Mouse (Mus musculus) left cerebral cortex, adult 8-10 months (tissue): Measurements from ENCODE around the gene Gps2. TPM values are rescaled to one million over a fixed set of nuclear protein-coding genes. Genes with fewer than 3 reads are reported as not detected.
"Not testable (repeated sequence)": the region's sequence is repeated elsewhere in the genome, so short reads cannot be mapped to it uniquely, and the experiment has no call there.

Experiments
- DNase-seq, 2 experiments: peaks; one replicate each; pipeline ENCODE4 v3.0.0; 2022; ENCODE audit warnings: low spot score in 2 of 2
- total RNA-seq, 4 experiments: library from RNA; stranded (reverse); gene quantifications; 2 replicates each; pipeline ENCODE4 v1.2.4; 2022

Gene Gps2
- total RNA-seq, 4 experiments from 2014 or later = 27.1 to 37.6 (median 32.4) TPM

DNA sequence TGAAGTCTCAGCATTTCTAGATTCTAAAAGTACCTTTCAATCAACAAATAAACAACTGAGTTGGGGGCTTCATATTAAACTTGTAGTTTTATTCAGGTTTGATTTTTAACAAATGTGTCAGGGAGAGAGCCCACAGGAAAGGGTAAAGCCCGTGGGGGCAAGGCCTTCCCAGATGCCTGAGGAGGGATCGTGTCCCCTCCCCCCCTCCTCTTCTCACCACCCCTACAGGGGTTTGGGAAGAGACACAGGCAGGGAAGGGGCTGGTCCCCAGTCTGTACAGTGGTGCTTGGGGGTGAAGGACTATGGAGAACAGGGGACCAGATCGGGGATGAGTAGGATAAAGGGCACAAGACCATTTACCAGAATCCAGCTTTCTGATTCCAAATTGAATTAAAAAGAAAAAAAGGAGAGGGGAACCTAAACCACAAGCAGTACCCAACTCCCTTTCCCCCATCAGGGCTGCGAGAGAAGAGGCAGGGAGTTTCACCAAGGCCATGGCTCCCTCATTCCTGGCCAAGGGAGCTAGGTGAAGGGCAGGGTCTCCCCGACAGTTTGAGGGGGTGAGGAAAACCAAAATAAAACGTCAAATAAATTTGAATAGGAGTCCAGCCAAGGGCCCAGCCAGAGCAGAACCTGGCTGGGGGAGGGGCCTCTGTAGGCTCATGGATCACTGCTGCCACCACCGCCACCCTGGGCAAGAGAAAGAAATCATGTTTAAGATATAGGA is 3.1 kb downstream of the Gps2 start:
- DNase-seq = not testable (repeated sequence)

DNA sequence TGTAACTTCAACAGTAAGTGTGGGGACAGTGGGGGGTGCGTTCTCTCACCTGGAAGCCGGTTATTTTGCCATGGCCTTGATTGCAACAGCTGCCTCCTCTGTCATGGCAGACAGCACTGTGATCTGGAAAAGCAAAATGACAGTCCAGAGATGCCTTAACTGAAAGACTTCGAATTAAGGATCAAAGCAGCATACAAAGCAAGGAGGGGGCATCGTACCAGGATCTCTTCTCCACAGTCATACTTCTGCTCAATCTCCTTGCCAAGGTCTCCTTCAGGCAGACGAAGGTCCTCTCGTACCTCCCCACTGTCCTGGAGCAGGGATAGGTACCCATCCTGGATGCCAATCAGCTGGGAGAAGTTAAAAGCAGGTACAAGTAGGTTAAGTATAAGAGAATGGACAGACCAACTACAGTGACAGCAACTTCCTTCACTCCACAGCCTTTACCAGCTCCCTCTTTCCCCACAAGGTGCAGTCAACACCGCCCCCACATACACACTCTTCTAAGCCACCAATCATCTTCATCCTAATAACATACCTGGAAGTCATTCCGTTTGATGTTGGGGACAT is 3.8 kb downstream of the Gps2 start:
- no peak for DNase-seq

DNA sequence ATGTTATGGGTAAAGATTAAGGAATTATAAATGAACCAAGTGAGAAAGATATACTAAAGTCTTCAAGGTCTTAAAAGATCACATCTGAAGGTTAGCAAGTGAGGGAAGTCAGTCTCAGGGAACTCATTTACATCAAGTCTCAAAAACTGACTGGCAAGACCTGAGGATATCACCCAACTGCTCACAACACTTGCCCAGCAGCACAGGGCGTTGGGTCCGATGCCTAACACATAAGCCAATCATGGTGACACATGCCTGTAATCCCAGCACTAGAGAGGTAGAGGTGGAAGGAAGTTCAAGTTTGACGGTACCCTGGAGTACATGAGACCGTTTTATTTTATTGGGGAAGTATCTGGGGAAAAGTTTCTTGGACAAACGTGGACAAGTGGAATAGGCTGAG is 4.4 kb downstream of the Gps2 start:
- no peak for DNase-seq

DNA sequence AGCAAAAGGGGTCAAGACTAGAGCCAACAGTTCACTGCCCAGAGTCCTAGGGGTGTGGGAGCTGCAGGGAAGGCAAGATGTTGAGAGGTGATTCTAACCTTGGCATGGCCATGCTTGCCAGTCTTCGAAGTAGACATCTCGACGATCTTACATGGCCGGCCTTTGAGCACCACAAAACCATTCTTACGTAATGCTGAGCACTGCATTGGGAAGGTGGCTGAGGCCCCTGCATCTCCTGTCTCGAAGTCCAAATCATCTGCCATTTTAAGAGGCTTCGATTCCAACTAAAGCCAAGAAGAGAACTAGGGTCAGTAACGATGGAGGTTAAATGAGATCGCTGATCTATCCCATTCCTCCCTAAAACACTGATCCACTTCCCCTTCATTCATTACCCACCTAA is 5.4 kb downstream of the Gps2 start:
- no peak for DNase-seq

DNA sequence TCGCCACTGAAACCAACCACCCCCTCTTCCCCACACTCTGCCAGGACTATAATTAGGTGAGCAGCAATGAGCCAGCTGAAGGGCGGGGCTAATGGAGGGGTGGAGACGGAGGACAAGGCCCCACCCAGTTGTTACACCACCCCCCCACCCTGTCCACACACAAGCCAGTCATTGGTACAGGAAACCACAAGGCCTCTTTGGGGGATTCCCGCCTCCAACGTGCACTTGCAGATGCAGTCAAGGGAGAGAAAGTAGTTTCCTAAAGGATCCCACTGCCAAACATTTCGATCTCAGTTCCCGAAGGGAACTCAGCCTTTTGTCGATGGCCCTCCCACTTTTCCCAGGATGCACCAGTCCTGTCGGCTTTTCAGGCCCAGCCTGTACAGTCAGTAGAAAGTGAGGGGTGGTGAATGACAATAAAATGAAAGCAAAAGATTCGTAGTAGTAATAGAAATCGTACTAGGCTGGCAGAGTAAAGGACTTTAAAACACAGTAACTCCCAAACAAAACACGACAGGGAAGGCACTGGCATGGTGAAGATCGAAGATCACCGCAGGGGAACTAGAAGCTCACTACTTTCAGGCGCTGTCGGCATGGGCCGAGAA is 6.1 kb downstream of the Gps2 start:
- no peak for DNase-seq

DNA sequence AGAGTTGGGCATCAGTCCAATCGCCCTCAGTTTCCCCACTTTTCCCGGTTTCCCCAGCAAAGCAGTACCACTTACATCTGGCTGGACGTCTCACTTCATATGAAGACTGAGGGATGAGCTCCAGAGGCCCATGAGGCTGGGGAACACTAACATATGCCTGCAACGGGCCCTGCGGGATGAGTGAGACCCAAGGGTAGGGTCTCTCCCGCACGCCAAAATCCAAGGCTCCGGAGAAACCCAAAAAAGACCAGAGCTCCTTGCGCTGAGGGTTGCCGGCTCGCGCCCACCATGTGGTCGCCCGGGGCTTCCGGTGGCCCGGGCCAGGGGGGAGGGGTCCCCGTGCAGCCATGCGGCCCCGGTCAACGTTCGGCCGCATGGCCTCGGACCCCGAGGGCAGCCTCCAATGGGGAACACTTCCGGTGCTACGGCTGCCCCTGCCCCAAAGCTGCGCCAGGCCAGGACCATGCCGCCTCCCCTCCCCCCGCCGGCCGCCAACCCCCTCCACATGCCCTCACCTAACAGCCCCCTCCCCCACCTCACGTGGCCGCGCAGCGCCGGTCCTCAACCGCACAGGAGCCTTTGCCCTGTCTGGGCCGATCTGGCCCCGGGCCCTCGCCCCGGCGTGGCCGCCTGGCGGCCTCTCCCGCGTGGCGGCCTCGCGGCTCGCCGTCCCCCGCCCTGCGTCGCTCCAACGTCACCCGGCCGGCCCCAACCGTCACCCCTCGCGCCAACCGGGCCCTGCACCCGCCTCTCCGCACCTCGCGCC is 6.8 kb downstream of the Gps2 start:
- peak in 1 of 2 experiments; percentile 44 for DNase-seq

DNA sequence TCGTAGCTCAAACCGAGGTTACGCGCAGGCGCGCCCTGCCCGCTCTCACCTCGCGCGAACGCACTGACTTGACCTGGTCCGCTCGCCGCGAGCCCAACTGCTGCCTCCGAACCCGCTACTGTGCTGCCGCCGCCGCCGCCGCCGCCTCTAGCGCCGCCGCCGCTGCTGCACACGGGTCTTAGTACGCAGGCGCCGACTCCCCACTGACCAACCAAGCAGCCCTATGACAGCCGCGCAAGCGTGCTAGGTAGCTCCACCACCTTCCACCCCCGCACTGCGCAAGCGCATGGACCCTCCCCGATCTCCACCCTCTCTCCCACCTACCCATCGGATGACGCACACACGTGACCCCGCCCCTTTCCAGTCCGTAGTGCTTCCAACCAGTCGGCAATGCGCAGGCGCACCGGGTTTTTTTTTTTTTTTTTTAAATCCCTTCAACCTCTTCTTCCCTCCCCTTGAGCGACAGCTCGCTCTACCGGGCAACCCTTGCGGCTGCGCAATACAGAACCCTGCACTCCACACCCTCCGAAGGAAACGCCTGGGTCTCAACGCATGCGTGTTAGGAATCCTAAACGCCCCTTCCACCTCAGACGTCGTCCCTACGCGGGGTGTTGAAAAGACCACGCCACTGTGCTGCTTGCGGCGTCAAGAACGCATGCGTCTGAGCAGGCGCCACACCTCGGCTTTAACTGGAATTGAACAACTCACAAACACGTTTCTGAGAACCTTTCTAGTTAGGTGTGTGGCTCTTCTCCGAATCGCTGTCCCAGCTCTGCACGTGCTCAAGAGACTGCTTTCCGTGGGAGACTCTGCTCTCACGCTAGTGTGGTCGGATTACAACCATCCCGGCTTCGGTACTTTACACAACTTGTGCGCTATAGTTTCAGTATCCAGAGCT is 7.7 kb downstream of the Gps2 start, which contains the start of gene Eif5a:
TSS of gene Eif5a (minus strand) at position 845 of the 898 bp plus-strand sequence.
- DNase-seq = peak; percentile 99 to 100

DNA sequence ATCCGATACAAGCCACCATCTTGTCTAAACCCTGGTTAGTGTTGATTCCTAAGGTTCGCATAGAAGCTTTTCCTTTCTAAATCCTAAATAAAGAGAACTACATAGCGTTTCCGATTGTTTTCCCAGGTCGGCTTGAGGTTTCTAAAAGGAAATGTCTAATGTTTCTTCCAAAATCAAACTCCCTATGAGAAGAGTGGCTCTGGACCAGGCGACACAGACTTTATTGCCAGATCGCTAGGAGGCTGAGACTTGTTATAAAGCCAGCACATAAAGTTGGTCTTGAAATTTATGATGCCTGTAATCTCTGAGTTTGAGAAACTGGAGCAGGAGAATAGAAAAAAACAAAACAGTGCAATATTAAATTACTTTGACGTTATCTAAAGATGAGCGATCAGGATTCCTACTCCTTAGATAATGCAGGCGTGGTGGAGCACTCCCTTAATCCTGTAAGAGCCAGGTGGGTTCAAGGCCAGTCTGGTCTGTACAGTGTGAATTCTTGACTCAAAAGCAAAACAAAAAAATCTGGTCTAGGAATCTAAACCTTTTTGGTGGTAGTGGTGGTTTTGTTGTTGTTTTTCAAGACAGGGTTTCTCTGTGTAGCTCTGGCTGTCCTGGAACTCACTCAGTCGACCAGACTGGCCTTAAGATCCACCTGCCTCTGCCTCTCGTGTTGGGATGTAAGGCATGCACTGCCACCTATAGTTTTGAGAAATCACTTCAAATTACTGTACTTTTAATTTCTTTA is 8.5 kb downstream of the Gps2 start:
- DNase-seq = no peak

DNA sequence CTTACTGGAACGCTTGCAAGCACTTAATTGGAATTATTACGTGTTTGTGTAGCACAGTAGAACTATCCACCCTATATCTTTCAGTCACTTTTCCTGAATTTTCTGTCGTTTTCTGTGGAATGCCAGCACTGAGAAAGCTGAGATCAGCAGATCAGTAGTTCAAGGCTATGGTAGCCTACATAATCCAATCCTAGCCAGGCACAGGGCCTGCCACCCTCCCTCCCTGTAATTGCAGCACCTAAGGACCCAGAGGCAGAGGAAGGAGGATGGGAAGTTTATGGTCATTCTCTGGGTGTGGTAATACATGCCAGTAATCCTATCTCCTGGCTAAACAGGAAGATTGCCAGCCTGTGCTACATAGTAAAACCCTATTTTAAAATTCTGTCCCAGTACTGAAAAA is 9.1 kb downstream of the Gps2 start:
- DNase-seq = no peak

DNA sequence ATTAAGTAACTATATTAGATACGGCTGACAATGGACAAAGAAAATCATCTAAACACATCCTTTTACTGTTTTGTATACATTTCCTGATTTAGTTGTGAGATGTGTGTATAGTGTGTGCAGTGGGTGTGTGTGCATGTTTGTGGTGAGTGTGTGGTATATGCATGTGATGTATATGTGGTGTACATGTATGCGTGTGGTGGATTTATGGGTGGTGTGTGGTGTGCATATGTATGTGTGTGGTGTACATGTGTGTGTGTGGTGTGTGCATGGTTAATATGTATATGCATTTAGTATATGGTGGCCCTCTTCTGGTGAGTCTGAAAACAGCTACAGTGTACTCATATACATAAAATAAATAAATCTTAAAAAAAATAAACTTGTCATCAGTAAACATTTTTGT is 13.8 kb downstream of the Gps2 start:
- DNase-seq = no peak

DNA sequence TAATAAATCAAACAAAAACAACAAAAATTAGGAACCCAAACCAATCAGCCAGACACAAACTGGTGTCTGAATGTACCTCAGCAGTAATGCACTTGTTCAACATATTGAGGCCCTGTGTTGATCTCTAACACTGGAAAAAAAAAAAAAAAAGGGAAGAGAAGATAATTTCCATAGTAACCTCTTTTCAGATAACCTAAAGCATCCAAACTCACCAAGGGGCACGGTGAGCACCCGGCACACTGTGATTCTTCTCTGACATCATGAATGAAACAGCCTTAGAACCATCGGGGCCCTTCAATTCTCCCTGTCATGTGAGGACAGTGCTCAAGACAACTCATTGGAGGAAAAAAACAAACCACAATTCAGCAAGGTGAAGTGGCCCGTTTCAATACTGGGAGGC is 16.0 kb downstream of the Gps2 start:
- DNase-seq = no peak

DNA sequence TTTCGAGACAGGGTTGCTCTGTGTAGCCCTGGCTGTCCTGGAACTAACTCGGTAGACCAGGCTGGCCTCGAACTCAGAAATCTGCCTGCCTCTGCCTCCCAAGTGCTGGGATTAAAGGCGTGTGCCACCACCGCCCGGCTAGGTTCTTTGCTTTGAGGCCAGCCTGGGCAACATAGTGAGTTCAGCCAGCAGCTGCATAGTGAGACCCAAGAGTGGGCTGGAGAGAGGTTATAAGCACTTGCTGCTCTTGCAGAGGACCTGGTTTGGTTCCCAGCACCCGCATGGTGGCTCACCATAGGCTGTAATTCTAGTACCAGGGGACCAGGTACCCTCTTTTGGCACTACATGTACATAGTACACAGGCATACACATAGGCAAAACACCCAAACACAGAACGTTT is 16.5 kb downstream of the Gps2 start:
- DNase-seq = not testable (repeated sequence)

DNA sequence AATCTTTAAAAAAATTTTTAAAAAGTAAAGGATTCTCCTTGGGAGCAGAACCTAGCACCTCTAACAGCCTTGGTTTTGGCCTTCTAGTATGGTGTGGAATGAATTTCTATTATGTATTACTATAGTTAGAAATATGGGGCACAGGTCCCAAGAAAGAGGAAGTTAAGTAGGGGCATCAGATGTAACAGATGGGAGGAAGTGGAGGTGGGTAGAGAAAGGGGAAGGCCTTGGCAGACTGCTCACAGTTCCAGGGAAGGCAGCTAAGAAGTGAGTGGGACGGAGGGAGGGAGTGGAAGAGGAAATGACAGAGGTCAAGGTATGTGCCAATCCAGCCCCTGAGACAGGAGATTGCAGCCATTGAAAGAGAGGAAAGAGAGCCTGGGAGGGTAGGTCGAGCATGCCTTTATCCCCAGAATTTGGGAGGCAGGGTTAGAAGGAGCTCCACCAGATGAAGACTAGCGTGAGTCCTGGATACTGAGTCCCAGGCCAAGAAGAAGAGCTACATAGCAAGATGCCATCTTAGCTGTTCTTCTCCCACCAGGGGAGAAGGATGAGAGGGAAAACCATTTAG is 17.4 kb downstream of the Gps2 start:
- no peak for DNase-seq

DNA sequence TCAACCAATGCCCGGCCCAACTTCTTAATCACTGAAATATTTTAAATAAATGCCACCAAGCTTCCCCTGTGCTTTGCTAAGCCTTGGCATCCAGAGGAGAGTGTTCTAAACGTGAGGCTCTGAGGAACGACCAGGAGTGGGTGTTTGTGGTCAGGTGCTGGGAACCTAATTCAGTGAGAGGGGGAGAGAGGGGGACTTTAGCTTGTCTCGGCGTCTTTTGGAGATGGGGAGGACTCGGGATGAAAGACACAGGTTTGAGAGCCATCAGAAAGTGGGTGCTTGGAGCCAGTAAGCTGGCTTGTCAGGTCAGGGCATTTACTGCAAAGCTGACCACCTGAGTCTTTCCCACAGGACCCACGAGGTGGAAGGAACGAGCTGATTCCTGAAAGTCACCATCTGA is 18.1 kb downstream of the Gps2 start:
- no peak for DNase-seq

DNA sequence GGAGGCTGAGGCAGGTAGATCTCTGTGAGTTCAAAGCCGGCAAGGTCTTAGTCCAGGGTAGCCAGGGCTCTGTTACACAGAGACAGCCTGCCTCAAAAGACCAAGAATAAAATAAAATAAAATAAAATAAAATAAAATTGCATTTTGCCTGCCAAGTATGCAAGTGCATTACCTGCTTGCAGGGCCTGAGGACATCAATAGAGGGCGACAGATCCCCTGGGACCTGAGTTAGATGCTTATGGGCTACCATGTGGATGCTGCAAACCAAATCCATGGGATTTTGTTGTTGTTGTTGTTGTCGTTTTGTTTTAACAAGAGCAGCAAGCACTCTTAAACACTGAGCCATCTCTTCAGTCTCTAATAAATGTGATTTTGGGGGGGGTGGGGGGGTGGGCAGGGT is 18.6 kb downstream of the Gps2 start:
- DNase-seq = no peak

DNA sequence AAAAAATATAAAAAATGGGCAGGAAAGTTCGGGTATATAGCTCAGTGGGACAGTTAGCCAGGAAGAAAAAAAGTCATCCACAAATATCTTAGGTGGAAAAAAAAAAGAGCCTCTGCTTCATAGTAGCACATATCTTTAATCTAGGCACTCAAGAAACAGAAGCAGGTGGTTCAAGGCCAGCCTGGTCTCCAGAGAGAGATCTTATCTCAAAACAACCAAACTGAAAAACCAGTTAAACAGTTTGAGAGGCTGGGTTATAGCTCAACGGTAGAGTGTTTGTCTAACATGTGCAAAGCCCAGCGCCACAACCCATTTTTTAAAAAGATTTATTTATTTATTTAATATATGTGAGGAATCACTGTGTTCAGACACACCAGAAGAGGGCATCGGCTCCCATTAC is 19.4 kb downstream of the Gps2 start:
- no peak for DNase-seq

DNA sequence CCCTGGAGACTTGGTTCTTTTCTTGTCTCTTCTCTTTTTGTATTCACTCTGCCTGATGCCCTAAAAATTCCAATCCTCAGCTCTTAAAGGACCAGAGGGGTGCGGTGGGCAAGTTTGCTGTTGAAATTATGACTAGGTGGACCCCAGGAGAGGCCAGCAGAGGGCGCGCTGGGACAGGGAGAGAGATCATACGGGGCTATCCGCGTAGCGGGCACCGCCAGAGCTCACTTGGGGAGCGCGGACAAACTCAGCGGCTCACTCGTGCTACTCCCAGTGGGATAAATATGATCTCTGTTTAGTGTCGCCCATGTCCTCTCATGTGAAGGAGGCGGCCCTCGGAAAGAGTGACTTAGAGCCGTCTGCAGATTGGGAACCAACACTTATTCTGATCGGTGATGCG is 20.5 kb downstream of the Gps2 start:
- DNase-seq = peak in 1 of 2 experiments; percentile 90

DNA sequence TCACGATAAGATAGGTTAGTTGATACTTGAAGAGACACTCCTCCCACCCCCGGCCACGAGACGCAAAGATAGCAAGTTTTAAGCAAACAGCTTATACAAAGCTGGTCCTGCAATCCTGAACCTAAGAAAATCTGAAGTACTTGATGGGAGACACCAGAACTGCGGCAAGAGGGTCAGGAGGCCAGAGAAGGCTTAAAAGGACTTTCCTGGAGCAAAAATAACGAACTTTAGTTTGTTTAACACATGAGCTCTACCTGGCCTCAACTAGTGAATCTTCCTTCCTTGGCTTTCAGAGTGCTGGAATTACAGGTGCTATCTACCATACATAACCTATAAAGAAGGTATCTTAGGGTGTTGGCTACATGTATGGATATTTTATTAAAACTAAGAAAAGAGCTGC is 21.0 kb downstream of the Gps2 start:
- no peak for DNase-seq

DNA sequence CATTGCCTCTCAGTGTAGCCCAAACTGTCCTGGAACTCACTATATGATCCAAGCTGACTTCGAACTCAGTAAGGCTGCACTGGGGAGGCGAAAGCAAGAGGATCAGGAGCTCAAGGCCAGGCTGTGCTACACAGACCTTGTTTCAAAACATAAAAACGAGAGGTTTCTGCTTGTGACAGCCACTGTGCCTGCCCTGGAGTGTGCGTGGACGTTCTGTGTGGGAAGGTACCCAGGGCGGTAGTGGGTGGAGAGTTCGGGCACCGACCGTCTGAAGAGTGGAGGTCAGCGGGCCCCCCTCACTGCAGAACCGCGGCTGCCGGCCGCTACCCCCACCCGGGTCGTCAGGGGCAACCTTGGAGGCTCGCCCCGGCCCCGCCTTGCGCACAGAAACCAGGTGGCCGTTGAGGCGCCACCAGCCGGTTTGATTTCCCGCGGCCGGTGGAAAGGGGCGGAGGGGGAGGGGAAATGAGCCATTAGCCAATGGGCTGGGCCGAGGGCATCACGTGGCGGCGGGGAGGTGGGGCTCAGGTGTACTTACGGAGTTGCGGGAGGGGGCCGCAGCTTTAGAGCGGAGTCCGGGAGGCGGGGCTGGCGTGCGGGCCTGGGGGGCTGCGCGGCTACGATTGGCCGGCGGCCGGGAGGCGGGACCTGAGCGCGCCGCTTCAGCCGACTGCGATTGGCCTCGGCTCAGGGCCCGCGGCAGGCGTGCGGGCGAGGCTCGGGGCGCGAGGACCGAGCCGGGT is 21.6 kb downstream of the Gps2 start, which contains the start of gene Ybx2:
TSS of gene Ybx2 (plus strand) at position 660 of the 743 bp plus-strand sequence.
- DNase-seq = peak in 1 of 2 experiments; percentile 89
